31 mouse cellular contexts compared by ENCODE assay signal in the genomic region with DNA sequence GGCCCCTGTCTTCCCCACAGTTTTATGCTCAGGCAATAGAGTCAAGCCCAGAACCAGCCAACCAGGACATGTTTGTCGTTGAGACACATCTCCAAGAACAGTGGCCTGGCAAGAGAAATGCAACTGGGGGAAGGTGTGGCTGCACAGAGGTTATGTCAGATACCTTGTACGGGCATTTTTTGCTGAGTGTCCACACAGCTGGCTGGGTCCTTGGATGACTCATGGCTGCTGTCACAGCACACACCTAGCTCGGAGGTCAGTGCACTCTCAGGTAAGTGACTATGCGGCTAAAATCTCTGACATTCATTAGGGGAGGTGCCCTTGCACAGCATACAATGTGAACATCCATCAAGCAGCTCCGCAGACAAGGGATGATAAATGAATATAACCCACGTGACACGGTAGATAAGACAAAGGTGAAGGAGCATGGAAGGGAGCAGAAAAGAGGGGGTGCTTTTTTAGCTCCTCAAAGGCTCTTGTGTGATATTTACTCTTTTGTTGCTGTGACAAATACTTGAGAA.
DNase-seq lines count a peak whose midpoint lies in the region; ATAC-seq and TF ChIP-seq lines count a peak whose summit lies in the region.
"Had no signal": no experiment of that assay in that cellular context is flagged by ENCODE, and none has a peak within 500 bp of the region (broad histone marks: within the 10 kb centered on the region; RNA-seq: fewer than 3 reads in every experiment).

No protein-coding gene starts in this region.

- H3K27me3 ChIP-seq in hindbrain, embryonic 11.5 days (ENCODE audit: control insufficient read depth, insufficient read depth, low read length) = no peaks in the 10 kb centered on the region
- no peaks in the 10 kb centered on the region for H3K27me3 ChIP-seq in hindbrain, embryonic 12.5 days
- no peaks in the 10 kb centered on the region for H3K27me3 ChIP-seq in neural tube, embryonic 11.5 days (ENCODE audit: control insufficient read depth, insufficient read depth, low read length)
- no peaks in the 10 kb centered on the region for H3K27me3 ChIP-seq in neural tube, embryonic 15.5 days (replicated peaks)
- H3K27me3 ChIP-seq in intestine, embryonic 15.5 days (replicated peaks) = no peaks in the 10 kb centered on the region
- no peaks in the 10 kb centered on the region; the same call in 1 of the 2 replicates for H3K27me3 ChIP-seq in cerebellum, adult 2 months (ENCODE audit: control insufficient read depth, insufficient read depth, low read length)
- H3K27me3 ChIP-seq: embryonic facial prominence, embryonic 13.5 days; forebrain, embryonic 15.5 days; heart, embryonic 13.5 days had no signal

- no peak overlapping the region for H3K9ac ChIP-seq in hindbrain, embryonic 11.5 days (ENCODE audit: low read depth, low read length)
- no peak overlapping the region for H3K9ac ChIP-seq in hindbrain, embryonic 12.5 days
- no peak overlapping the region for H3K9ac ChIP-seq in neural tube, embryonic 11.5 days (ENCODE audit: low read length)
- H3K9ac ChIP-seq in neural tube, embryonic 15.5 days (replicated peaks) = no peak overlapping the region
- H3K9ac ChIP-seq in intestine, embryonic 15.5 days = no peak overlapping the region
- H3K9ac ChIP-seq: embryonic facial prominence, embryonic 13.5 days; forebrain, embryonic 15.5 days; heart, embryonic 13.5 days; liver, embryonic 14.5 days had no signal

- no peaks in the 10 kb centered on the region for H3K36me3 ChIP-seq in hindbrain, embryonic 11.5 days (ENCODE audit: control insufficient read depth, insufficient read depth, low read length)
- no peaks in the 10 kb centered on the region for H3K36me3 ChIP-seq in hindbrain, embryonic 12.5 days
- H3K36me3 ChIP-seq in neural tube, embryonic 11.5 days (ENCODE audit: control insufficient read depth, insufficient read depth, low read length) = no peaks in the 10 kb centered on the region
- H3K36me3 ChIP-seq in neural tube, embryonic 15.5 days = no peaks in the 10 kb centered on the region
- H3K36me3 ChIP-seq in intestine, embryonic 15.5 days = no peaks in the 10 kb centered on the region
- H3K36me3 ChIP-seq: embryonic facial prominence, embryonic 13.5 days; forebrain, embryonic 10.5 days; forebrain, embryonic 15.5 days; heart, embryonic 13.5 days had no signal

- DNase-seq in hindbrain, embryonic 11.5 days (ENCODE audit: low spot score) = peak; percentile 10
- DNase-seq in neural tube, embryonic 11.5 days (ENCODE audit: low spot score) = peak; percentile 25
- DNase-seq in mesoderm, embryonic 11.5 days (ENCODE audit: low read depth, low spot score) = peak; percentile 10
- DNase-seq in cerebellum, adult 2 months = no peak
- DNase-seq in layer of hippocampus, adult 8-10 months (ENCODE audit: low spot score in 2 of 2) = no peak
- DNase-seq: cerebellum, adult 18-20 months; cerebellum, postnatal 14 days; gastrocnemius, adult 2 months; gastrocnemius, postnatal 36 days; heart, adult 2 months; heart, postnatal 10 days; kidney, adult 18-20 months; kidney, postnatal 4 days; layer of hippocampus, postnatal 36 days; liver; lung, adult 2 months; lung, postnatal 10 days; midbrain, embryonic 14.5 days; thymus, adult 2 months; thymus, postnatal 36 days had no signal

- no peak overlapping the region for H3K4me2 ChIP-seq in hindbrain, embryonic 11.5 days (replicated peaks; ENCODE audit: low read depth, low read length)
- H3K4me2 ChIP-seq in hindbrain, embryonic 12.5 days (replicated peaks) = no peak overlapping the region
- H3K4me2 ChIP-seq in neural tube, embryonic 11.5 days (ENCODE audit: low read depth) = no peak overlapping the region
- H3K4me2 ChIP-seq in neural tube, embryonic 15.5 days = no peak overlapping the region
- H3K4me2 ChIP-seq in intestine, embryonic 15.5 days (replicated peaks) = no peak overlapping the region
- H3K4me2 ChIP-seq: embryonic facial prominence, embryonic 13.5 days; forebrain, embryonic 15.5 days; heart, embryonic 13.5 days had no signal

- 0 out of 2 replicates have a peak, but pooled peaks have one; percentile 38 for ATAC-seq in hindbrain, embryonic 11.5 days (ENCODE audit: low FRiP score)
- no peak; the same call in 1 of the 2 replicates for ATAC-seq in hindbrain, embryonic 12.5 days (ENCODE audit: low FRiP score)
- ATAC-seq in neural tube, embryonic 11.5 days (ENCODE audit: insufficient read depth, low FRiP score, low TSS enrichment) = peak; percentile 53; the same call in 1 of the 2 replicates
- no peak for ATAC-seq in neural tube, embryonic 15.5 days (ENCODE audit: low FRiP score)
- peak; percentile 80 for ATAC-seq in intestine, embryonic 15.5 days
- ATAC-seq: CD4-positive, CD25-positive, alpha-beta regulatory T cell, adult 4 months; forebrain, embryonic 15.5 days had no signal

- H3K4me3 ChIP-seq in hindbrain, embryonic 11.5 days (ENCODE audit: low read depth, low read length) = no peak overlapping the region
- H3K4me3 ChIP-seq in hindbrain, embryonic 12.5 days = no peak overlapping the region
- H3K4me3 ChIP-seq in neural tube, embryonic 11.5 days (ENCODE audit: low read depth, low read length) = no peak overlapping the region
- H3K4me3 ChIP-seq in neural tube, embryonic 15.5 days (replicated peaks) = no peak overlapping the region
- H3K4me3 ChIP-seq in intestine, embryonic 15.5 days (replicated peaks) = no peak overlapping the region
- no peak overlapping the region for H3K4me3 ChIP-seq in cerebellum, adult 2 months (replicated peaks; ENCODE audit: insufficient read depth, low read depth, low read length)
- H3K4me3 ChIP-seq: embryonic facial prominence, embryonic 13.5 days; forebrain, embryonic 10.5 days; forebrain, embryonic 15.5 days; gastrocnemius, adult 2 months; heart, adult 2 months; heart, embryonic 13.5 days had no signal

- no peak for TF ChIP-seq POLR2A in cerebellum, adult 2 months (IDR thresholded peaks at IDR 0.05; ENCODE audit: borderline replicate concordance, insufficient read depth, low read length)

- no peak for TF ChIP-seq CTCF in cerebellum, adult 2 months (IDR thresholded peaks at IDR 0.05; ENCODE audit: borderline replicate concordance, insufficient read depth, low read depth, low read length)

- no peaks in the 10 kb centered on the region for H3K4me1 ChIP-seq in hindbrain, embryonic 11.5 days (replicated peaks; ENCODE audit: control insufficient read depth, insufficient read depth, low read length)
- no peaks in the 10 kb centered on the region; the same call in 1 of the 2 replicates for H3K4me1 ChIP-seq in hindbrain, embryonic 12.5 days
- no peaks in the 10 kb centered on the region for H3K4me1 ChIP-seq in neural tube, embryonic 11.5 days (ENCODE audit: control insufficient read depth, insufficient read depth, low read length)
- H3K4me1 ChIP-seq in neural tube, embryonic 15.5 days = 0 out of 2 replicates have a peak, but pooled peaks cover 3% of the 10 kb centered on the region
- H3K4me1 ChIP-seq in intestine, embryonic 15.5 days (replicated peaks) = no peaks in the 10 kb centered on the region
- H3K4me1 ChIP-seq in cerebellum, adult 2 months (ENCODE audit: control insufficient read depth, insufficient read depth, low read length) = no peaks in the 10 kb centered on the region
- H3K4me1 ChIP-seq: embryonic facial prominence, embryonic 13.5 days; forebrain, embryonic 15.5 days; heart, embryonic 13.5 days had no signal

- H3K9me3 ChIP-seq in hindbrain, embryonic 11.5 days (ENCODE audit: control insufficient read depth, low read length) = no peaks in the 10 kb centered on the region
- H3K9me3 ChIP-seq in hindbrain, embryonic 12.5 days (replicated peaks) = no peaks in the 10 kb centered on the region
- no peaks in the 10 kb centered on the region for H3K9me3 ChIP-seq in neural tube, embryonic 11.5 days (ENCODE audit: control insufficient read depth, low read length)
- H3K9me3 ChIP-seq in neural tube, embryonic 15.5 days (replicated peaks) = no peaks in the 10 kb centered on the region
- H3K9me3 ChIP-seq in intestine, embryonic 15.5 days = no peaks in the 10 kb centered on the region
- H3K9me3 ChIP-seq: embryonic facial prominence, embryonic 13.5 days; forebrain, embryonic 10.5 days; forebrain, embryonic 15.5 days; heart, embryonic 13.5 days had no signal

- WGBS in hindbrain, embryonic 11.5 days = 55% methylated on average over 7 of the region's 7 CpGs
- 52% methylated on average over 7 of the region's 7 CpGs for WGBS in hindbrain, embryonic 12.5 days
- WGBS in neural tube, embryonic 11.5 days = 64% methylated on average over 7 of the region's 7 CpGs
- WGBS in neural tube, embryonic 15.5 days = 38% methylated on average over 7 of the region's 7 CpGs
- WGBS in intestine, embryonic 15.5 days = 43% methylated on average over 7 of the region's 7 CpGs
- 77% methylated on average over 7 of the region's 7 CpGs for WGBS in cerebellum, adult 2 months

- H3K27ac ChIP-seq in hindbrain, embryonic 11.5 days (ENCODE audit: low read depth, low read length) = no peak overlapping the region
- no peak overlapping the region for H3K27ac ChIP-seq in hindbrain, embryonic 12.5 days
- no peak overlapping the region for H3K27ac ChIP-seq in neural tube, embryonic 11.5 days (ENCODE audit: low read depth, low read length)
- no peak overlapping the region for H3K27ac ChIP-seq in neural tube, embryonic 15.5 days (replicated peaks)
- H3K27ac ChIP-seq in intestine, embryonic 15.5 days = no peak overlapping the region
- H3K27ac ChIP-seq in cerebellum, adult 2 months (ENCODE audit: insufficient read depth, low read length) = no peak overlapping the region
- H3K27ac ChIP-seq: embryonic facial prominence, embryonic 13.5 days; forebrain, embryonic 10.5 days; forebrain, embryonic 15.5 days; gastrocnemius, adult 2 months; heart, adult 2 months; heart, embryonic 13.5 days; kidney, postnatal 0 days; liver, embryonic 14.5 days; macrophage had no signal

Comparison
In these comparisons a context has a peak if more than half of its experiments do, and no peak if none do; other contexts are left out.
1. ATAC-seq: peak in hindbrain, embryonic 11.5 days (single experiment), neural tube, embryonic 11.5 days (single experiment) and intestine, embryonic 15.5 days (single experiment); none in hindbrain, embryonic 12.5 days (single experiment) and neural tube, embryonic 15.5 days (single experiment).
2. DNase-seq: peak in hindbrain, embryonic 11.5 days (single experiment), neural tube, embryonic 11.5 days (single experiment) and mesoderm, embryonic 11.5 days (single experiment); none in cerebellum, adult 2 months (0 of 2) and layer of hippocampus, adult 8-10 months (0 of 2).